Mouse (Mus musculus) bone marrow macrophage, adult 2 months (primary cell): Measurements from ENCODE around the gene Grip1.

Source experiments
- CTCF ChIP-seq: IDR thresholded peaks from 2 replicates; pipeline ENCODE4 v1.5.1; 2012; ENCODE audit warnings: low read depth, mild to moderate bottlenecking, low read length, moderate library complexity
- POLR2A ChIP-seq: IDR thresholded peaks from 2 replicates; pipeline ENCODE4 v1.6.1; 2012; ENCODE audit warnings: mild to moderate bottlenecking, low read depth, low read length, borderline replicate concordance

- TF ChIP-seq CTCF (no peak), POLR2A (no peak)
Observed at GRCm38 (mm10) chr10:119453431-119454105, at the start of gene Grip1.
